Mouse (Mus musculus) heart, postnatal 0 days (tissue): ENCODE results near the gene Myo5a. TPM values are rescaled to one million over a fixed set of nuclear protein-coding genes. Genes with fewer than 3 reads are reported as not detected.

Source experiments
- ATAC-seq: fragments of 200-750 bp; cut with Nextera tagmentation; 2 replicates; pipeline ENCODE4 v1.8.0; 2017; ENCODE audit warnings: low read depth, moderate number of reproducible peaks, moderate library complexity; ENCODE audit not compliant: insufficient read depth
- DNase-seq: peaks from one replicate; pipeline ENCODE4 v3.0.0-alpha.2; 2016; ENCODE audit warnings: low spot score
- H3K27ac ChIP-seq: fragments of 300-500 bp; sonication (generic); 2 replicates; pipeline ENCODE4 v1.5.1; 2014; ENCODE audit warnings: low read depth, mild to moderate bottlenecking
- H3K27me3 ChIP-seq: fragments of 300-500 bp; sonication (generic); 2 replicates; pipeline ENCODE4 v1.6.1; 2014; ENCODE audit warnings: low read length, mixed read lengths; ENCODE audit not compliant: control insufficient read depth, insufficient read depth
- H3K36me3 ChIP-seq: fragments of 300-500 bp; sonication (generic); replicated peaks from 2 replicates; pipeline ENCODE4 v1.6.1; 2014; ENCODE audit warnings: low read length, mixed read lengths; ENCODE audit not compliant: control insufficient read depth, insufficient read depth
- H3K4me1 ChIP-seq: fragments of 300-500 bp; sonication (generic); 2 replicates; pipeline ENCODE4 v1.6.1; 2014; ENCODE audit warnings: antibody characterized with exemption; ENCODE audit not compliant: control insufficient read depth, insufficient read depth
- H3K4me2 ChIP-seq: fragments of 300-500 bp; sonication (generic); 2 replicates; pipeline ENCODE4 v1.6.1; 2014; ENCODE audit warnings: low read depth, mild to moderate bottlenecking, low read length, moderate library complexity
- H3K4me3 ChIP-seq: fragments of 300-500 bp; sonication (generic); 2 replicates; pipeline ENCODE4 v1.5.1; 2014; ENCODE audit warnings: low read depth, low read length
- H3K9ac ChIP-seq: fragments of 300-500 bp; sonication (generic); replicated peaks from 2 replicates; pipeline ENCODE4 v1.6.1; 2014; ENCODE audit warnings: low read depth, low read length, mixed read lengths
- H3K9me3 ChIP-seq: fragments of 300-500 bp; sonication (generic); replicated peaks from 2 replicates; pipeline ENCODE4 v1.6.1; 2016; ENCODE audit warnings: low read length; ENCODE audit not compliant: control insufficient read depth
- CTCF ChIP-seq: IDR thresholded peaks from 2 replicates; pipeline ENCODE4 v1.5.1; 2016; ENCODE audit warnings: antibody characterized with exemption, control low read depth, low read depth
- EP300 ChIP-seq: IDR thresholded peaks from 2 replicates; pipeline ENCODE4 v1.6.1; 2016; ENCODE audit warnings: antibody characterized with exemption, low read depth
- WGBS: fragments of 180-500 bp; shearing (Covaris S2); extraction: QIAGEN DNeasy Blood & Tissue Kit; methylation state at CpG from one replicate; pipeline ENCODE4 v1.1.7; 2014; 5-methylcytosine and 5-hydroxymethylcytosine counted together
- polyA plus RNA-seq: library from polyadenylated mRNA; unstranded; fragments of >200 nt; fragmentation: Nextera tagmentation; extraction: Ambion mirVana; gene quantifications from 2 replicates; pipeline ENCODE4 v1.2.1, GENCODE M21; 2015
- total RNA-seq: library from RNA; depleted of rRNA; stranded (reverse); fragments of >200 nt; gene quantifications from 2 replicates; pipeline ENCODE4 v1.2.3, GENCODE M21; 2014; ENCODE audit warnings: low replicate concordance

Gene Myo5a
- total and polyA plus RNA-seq, 2 experiments from 2014 or later: 3.6 to 7.1 TPM

DNA sequence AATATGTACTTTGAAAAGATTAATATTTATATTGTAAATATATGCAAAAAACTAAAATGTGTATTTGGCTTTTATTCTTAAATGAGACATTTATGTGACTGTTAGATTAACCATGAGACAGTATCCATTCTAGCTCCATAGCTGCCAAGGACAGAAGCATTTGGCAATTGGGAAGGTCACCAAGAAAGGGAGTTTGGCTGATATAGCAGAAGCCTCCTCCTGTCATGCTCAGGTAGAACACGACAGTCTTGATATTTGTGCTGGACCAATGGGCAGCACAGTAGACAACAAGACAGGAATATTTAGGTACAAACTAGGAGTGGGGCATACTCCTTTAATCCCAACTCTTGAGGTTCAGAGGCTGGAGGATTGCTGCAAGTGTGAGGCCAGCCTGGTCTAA, 38.4 kb upstream of the Myo5a start:
- Histone ChIP-seq H3K4me2 (no peak overlapping the region), H3K27me3 (no peaks in the 10 kb centered on the region), H3K9ac (no peak overlapping the region), H3K36me3 (peaks cover 23% of the 10 kb centered on the region), H3K4me1 (no peaks in the 10 kb centered on the region), H3K4me3 (no peak overlapping the region), H3K9me3 (no peaks in the 10 kb centered on the region), H3K27ac (no peak overlapping the region)
- 83% methylated on average over 1 of the region's 1 CpGs for WGBS
- DNase-seq (no peak), ATAC-seq (no peak)
- TF ChIP-seq CTCF: no peak
- no peak for TF ChIP-seq EP300

DNA sequence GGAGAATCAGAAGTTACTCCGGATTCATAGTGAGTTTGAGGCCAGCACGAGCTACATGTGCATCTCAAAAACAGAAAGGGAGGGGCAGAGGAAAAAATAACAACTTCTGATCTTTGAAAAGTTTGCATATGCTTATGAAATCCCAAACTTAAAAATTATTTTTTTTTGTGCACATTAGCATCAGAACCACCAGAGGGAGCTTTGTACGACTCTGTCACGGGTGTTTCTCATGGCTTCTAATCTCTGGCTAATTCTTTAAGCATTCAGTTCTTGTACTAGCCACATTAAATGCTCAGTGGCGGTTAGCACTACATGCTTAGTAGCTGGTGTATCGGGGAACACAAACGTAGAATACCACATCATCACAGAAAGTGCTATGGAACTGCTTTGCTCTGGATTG, 37.7 kb upstream of the Myo5a start:
- WGBS: 49% methylated on average over 7 of the region's 7 CpGs
- Histone ChIP-seq H3K4me3 (no peak overlapping the region), H3K9ac (no peak overlapping the region), H3K36me3 (peaks cover 23% of the 10 kb centered on the region), H3K9me3 (no peaks in the 10 kb centered on the region), H3K4me1 (no peaks in the 10 kb centered on the region), H3K27ac (no peak overlapping the region), H3K27me3 (no peaks in the 10 kb centered on the region), H3K4me2 (no peak overlapping the region)
- peak; percentile 48 for TF ChIP-seq CTCF
- TF ChIP-seq EP300: no peak
- ATAC-seq (no peak), DNase-seq (no peak)

DNA sequence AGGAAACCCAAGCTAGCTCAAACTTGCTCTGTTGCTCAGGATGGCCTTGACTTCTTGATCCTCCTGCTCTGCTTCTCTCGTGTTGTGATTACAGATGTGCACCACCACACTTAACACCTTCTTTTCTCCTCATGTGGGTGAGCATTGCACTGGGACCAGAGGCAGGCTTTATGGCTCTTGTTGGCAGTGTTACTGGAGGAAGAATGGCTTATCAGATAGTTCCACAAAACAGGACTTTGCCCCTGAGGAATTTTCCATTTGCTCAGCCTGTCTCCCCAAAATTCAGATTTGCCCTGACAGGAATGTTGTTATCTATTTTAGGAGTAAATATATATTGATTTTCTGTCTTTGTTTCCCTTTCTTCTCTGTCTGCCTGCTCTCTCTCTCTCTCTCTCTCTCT, 36.1 kb upstream of the Myo5a start:
- DNase-seq (no peak), ATAC-seq (no peak)
- peaks cover 16% of the 10 kb centered on the region for H3K36me3 ChIP-seq
- no peak overlapping the region for H3K27ac ChIP-seq
- no peaks in the 10 kb centered on the region for H3K9me3 ChIP-seq
- no peak overlapping the region for H3K4me3 ChIP-seq
- H3K4me2 ChIP-seq: no peak overlapping the region
- no peak overlapping the region for H3K9ac ChIP-seq
- TF ChIP-seq EP300 (no peak), CTCF (no peak)
- 24% methylated on average over 1 of the region's 1 CpGs for WGBS
- H3K4me1 ChIP-seq: peaks cover 9% of the 10 kb centered on the region
- no peaks in the 10 kb centered on the region for H3K27me3 ChIP-seq

DNA sequence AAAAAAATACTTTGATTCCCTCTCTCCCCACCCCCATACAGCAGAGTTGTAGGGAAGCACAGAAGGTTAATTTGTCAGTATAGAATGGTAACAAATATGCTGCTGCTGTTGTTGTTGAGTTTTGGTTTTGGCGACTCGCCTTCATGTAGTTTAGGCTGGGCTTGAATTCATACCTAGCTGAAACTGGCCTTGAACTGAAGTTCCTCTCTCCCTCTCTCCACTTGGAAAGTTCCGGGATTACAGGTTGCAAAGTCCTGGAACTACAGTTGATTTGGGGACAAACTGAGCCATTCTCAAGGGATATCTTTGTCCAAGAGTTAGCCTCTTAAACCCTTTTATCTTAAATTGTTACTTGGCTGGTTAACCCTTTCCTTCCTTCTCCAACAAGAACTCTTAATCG, 34.9 kb upstream of the Myo5a start:
- peaks cover 8% of the 10 kb centered on the region for H3K36me3 ChIP-seq
- no peak overlapping the region for H3K27ac ChIP-seq
- WGBS: 67% methylated on average over 4 of the region's 4 CpGs
- H3K9ac ChIP-seq: no peak overlapping the region
- DNase-seq: no peak
- peaks cover 9% of the 10 kb centered on the region for H3K4me1 ChIP-seq
- H3K27me3 ChIP-seq: no peaks in the 10 kb centered on the region
- no peak overlapping the region for H3K4me2 ChIP-seq
- no peak for TF ChIP-seq CTCF
- no peak for TF ChIP-seq EP300
- ATAC-seq: no peak
- no peaks in the 10 kb centered on the region for H3K9me3 ChIP-seq
- H3K4me3 ChIP-seq: no peak overlapping the region

DNA sequence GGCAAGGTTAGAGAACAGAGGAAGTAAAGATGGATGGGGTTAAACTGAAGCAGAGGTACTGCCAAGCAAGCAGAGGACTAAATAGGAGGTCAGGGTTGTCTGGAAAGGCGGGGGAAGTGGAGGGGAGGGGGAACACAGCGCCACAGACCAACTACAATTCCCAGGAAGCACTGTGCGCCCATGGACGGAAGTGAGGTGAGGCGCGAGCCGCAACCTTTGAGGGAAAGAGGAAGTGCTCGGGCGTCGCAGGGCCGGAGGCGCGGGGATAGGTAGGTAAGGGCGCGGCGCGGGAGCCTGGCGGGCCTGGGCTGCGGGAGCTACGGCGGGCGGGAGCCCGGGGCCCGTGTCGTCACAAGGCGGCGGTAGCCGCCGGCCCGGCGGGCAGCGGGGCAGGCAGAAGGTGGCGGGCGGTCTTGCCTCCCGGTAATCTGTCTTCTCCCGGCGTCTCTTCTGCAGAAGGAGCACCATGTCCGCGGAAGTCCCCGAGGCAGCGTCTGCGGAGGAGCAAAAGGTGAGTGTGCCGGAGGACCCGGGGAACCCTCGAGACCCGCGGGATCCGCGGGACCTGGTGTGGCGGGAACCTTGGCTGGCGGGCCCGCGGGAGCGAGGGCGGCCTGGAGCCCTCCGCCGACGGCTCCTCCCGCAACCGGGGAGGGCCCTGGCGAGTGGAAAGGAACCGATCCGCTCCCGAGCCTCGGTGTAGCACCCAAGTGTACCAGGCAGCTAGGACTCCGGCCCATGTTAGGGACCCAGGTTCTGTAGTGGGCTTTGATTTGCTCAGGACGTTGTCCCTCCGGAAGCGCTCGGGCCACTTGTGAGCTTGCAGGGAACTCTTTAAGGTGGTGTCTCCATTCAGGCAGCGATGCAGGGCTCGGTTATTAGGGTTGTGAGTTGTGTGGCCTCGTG, 33.1 kb upstream of the Myo5a start, which contains the start of gene Arpp19:
Gene Arpp19 (plus strand): TSS at position 164 of the 906 bp plus-strand sequence.
- H3K4me2 ChIP-seq: peak within 1 kb of the TSS; percentile 63
- WGBS: under 1% methylated on average over 54 of the region's 73 CpGs

More for the DNA sequence above, 33.1 kb upstream of the Myo5a start, which contains the start of gene Arpp19:
- H3K9ac ChIP-seq: peak within 1 kb of the TSS; percentile 92
- H3K4me1 ChIP-seq: peaks cover 9% of the 10 kb centered on the region
- peak within 1 kb of the TSS; percentile 77 for H3K27ac ChIP-seq
- peak; percentile 92 for DNase-seq
- H3K9me3 ChIP-seq: no peaks in the 10 kb centered on the region
- H3K27me3 ChIP-seq: no peaks in the 10 kb centered on the region
- H3K36me3 ChIP-seq: no peaks in the 10 kb centered on the region
- no peak for TF ChIP-seq EP300
- TF ChIP-seq CTCF: no peak
- H3K4me3 ChIP-seq: peak within 1 kb of the TSS; percentile 94
- peak; percentile 94 for ATAC-seq
